Mouse (Mus musculus) megakaryocyte, embryonic 14.5 days (primary cell): Measurements from ENCODE around the gene Fat2. TPM values are rescaled to one million over a fixed set of nuclear protein-coding genes. Genes with fewer than 3 reads are reported as not detected.

Experiments used
- H3K27me3 ChIP-seq: replicated peaks from 2 replicates; pipeline ENCODE3; 2012; ENCODE audit warnings: inconsistent platforms
- H3K36me3 ChIP-seq: replicated peaks from 2 replicates; pipeline ENCODE3; 2012; ENCODE audit warnings: low read length, inconsistent platforms, mixed read lengths
- H3K4me1 ChIP-seq: 2 replicates; pipeline ENCODE4 v1.6.1; 2012; ENCODE audit warnings: inconsistent platforms
- H3K4me3 ChIP-seq: replicated peaks from 2 replicates; pipeline ENCODE3; 2012; ENCODE audit warnings: moderate library complexity, mild to moderate bottlenecking, inconsistent platforms
- H3K9me3 ChIP-seq: 2 replicates; pipeline ENCODE4 v1.6.1; 2012; ENCODE audit warnings: inconsistent platforms
- FLI1 ChIP-seq: IDR thresholded peaks from 2 replicates; pipeline ENCODE4 v1.6.1; 2012; ENCODE audit warnings: low read length, inconsistent platforms, mixed read lengths
- GATA1 ChIP-seq: IDR thresholded peaks from 3 replicates; pipeline ENCODE4 v1.6.1; 2012; ENCODE audit warnings: mixed read lengths, low read length, inconsistent platforms, borderline replicate concordance
- polyA plus RNA-seq: library from polyadenylated mRNA; stranded (reverse); fragments of >175 nt; gene quantifications from 2 replicates; pipeline ENCODE4 v1.2.3, GENCODE M21; 2012; ENCODE audit warnings: low replicate concordance; ENCODE audit not compliant: insufficient read depth

The Fat2 gene
- polyA plus RNA-seq, 1 experiment = not detected

DNA sequence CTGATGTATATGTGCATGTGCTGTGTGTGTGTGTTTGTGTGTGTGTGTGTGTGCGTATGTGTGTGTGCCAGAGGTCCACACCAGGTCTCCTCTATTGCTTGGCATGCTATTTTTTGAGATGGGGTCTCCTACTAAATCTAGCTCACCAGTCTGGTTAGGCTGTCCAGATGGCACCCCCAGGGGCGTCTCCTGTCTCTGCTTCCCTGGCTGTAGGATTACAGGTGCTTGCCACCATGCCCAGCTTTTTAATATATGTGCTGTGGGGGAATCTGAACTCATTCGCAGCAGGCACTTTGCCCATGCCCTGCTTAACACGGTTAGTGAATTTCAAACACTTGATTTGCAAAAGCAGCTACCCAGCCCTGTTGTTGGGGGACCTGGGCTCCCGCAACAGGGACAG lies 29.5 kb upstream of the Fat2 start:
- H3K9me3 ChIP-seq = no peaks in the 10 kb centered on the region
- no peak overlapping the region for H3K4me3 ChIP-seq
- no peaks in the 10 kb centered on the region for H3K36me3 ChIP-seq
- no peaks in the 10 kb centered on the region for H3K4me1 ChIP-seq
- TF ChIP-seq FLI1 (no peak), GATA1 (no peak)
- H3K27me3 ChIP-seq = peaks cover 65% of the 10 kb centered on the region

DNA sequence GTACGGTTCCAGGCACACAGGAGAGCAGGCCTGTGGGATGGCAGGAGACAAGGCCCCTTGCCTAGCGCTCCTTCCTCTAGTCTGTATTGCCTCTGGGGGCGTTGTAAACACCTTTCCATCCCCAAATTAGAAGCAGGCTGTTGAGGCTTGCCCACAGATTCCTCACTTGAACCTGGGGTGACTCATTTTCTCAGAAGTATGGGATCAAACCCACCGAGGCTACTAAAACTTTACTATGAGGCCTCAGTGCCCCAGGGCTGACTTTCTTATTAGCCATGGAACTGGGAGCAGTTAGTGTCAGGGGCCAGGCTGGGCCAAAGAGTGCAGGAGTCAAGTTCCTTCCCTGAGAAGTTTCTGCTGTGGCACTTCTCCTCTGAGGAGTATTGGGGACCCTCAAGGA lies 28.9 kb upstream of the Fat2 start:
- no peak overlapping the region for H3K4me3 ChIP-seq
- H3K4me1 ChIP-seq = no peaks in the 10 kb centered on the region
- no peaks in the 10 kb centered on the region for H3K36me3 ChIP-seq
- no peaks in the 10 kb centered on the region for H3K9me3 ChIP-seq
- TF ChIP-seq GATA1 = no peak
- TF ChIP-seq FLI1 = no peak
- H3K27me3 ChIP-seq = peaks cover 65% of the 10 kb centered on the region

GRCm38 (mm10) chr11:55364662-55365061 lies 28.3 kb upstream of the Fat2 start:
- Histone ChIP-seq H3K9me3 (no peaks in the 10 kb centered on the region; the same call in 1 of the 2 replicates), H3K36me3 (no peaks in the 10 kb centered on the region), H3K4me1 (no peaks in the 10 kb centered on the region), H3K27me3 (peaks cover 64% of the 10 kb centered on the region), H3K4me3 (no peak overlapping the region)
- TF ChIP-seq GATA1 = no peak
- TF ChIP-seq FLI1 = no peak

GRCm38 (mm10) chr11:55358094-55358783 lies 21.9 kb upstream of the Fat2 start:
- no peak for TF ChIP-seq FLI1
- TF ChIP-seq GATA1 = no peak
- Histone ChIP-seq H3K27me3 (peaks cover 37% of the 10 kb centered on the region), H3K36me3 (no peaks in the 10 kb centered on the region), H3K4me3 (no peak overlapping the region), H3K4me1 (no peaks in the 10 kb centered on the region), H3K9me3 (no peaks in the 10 kb centered on the region; the same call in 1 of the 2 replicates)

DNA sequence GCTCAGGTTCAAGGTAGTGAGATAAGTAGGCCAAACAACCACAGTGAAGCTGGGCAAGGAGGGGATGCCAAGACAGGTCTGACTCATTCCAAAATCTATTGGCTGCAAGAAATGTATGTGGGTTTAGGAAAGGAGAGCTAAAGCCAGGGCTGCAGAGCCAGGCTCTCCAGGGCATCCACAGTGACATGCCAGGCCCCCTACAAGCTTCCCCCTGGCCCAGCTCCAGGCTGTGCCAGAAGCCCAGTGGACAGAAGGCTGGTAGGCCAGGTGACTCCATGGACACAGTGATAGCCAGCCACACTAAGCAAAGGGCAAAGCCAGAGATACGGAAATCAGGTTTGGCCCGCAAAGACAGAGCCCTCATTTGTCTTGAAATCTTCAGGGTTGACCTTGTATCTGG lies 20.5 kb upstream of the Fat2 start:
- H3K9me3 ChIP-seq = no peaks in the 10 kb centered on the region; the same call in 1 of the 2 replicates
- H3K4me3 ChIP-seq = no peak overlapping the region
- no peaks in the 10 kb centered on the region for H3K36me3 ChIP-seq
- TF ChIP-seq FLI1 (no peak), GATA1 (no peak)
- H3K27me3 ChIP-seq = peaks cover 39% of the 10 kb centered on the region
- no peaks in the 10 kb centered on the region for H3K4me1 ChIP-seq

DNA sequence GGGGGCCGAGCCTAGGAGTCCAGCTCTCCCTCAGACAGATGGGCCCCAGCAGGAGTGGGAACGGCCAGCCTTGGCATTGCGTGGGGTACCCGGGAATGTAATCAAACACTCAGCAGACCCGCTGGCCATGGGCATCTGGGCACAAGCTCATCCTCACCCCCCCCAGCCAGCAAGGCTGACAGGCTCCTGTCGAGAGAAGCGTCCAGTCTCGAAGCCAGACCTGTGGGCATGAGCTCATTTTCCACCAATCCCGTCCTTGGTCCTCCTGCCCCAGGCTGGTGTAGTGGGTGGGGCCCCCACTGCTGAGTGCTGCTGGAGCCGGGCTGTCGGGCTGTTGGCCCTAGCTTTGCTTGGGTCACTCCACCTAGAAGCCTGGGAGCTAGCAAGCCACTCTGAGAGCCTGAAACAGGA lies 5.6 kb upstream of the Fat2 start:
- Histone ChIP-seq H3K9me3 (peaks cover 8% of the 10 kb centered on the region), H3K4me3 (no peak overlapping the region), H3K27me3 (peaks cover 48% of the 10 kb centered on the region), H3K4me1 (no peaks in the 10 kb centered on the region), H3K36me3 (no peaks in the 10 kb centered on the region)
- TF ChIP-seq GATA1 = no peak
- no peak for TF ChIP-seq FLI1

GRCm38 (mm10) chr11:55340789-55341188 lies 4.4 kb upstream of the Fat2 start:
- H3K36me3 ChIP-seq = no peaks in the 10 kb centered on the region
- H3K4me3 ChIP-seq = no peak overlapping the region
- TF ChIP-seq FLI1 = no peak
- no peak for TF ChIP-seq GATA1
- peaks cover 50% of the 10 kb centered on the region for H3K27me3 ChIP-seq
- H3K4me1 ChIP-seq = no peaks in the 10 kb centered on the region
- H3K9me3 ChIP-seq = peaks cover 8% of the 10 kb centered on the region

- peaks cover 8% of the 10 kb centered on the region for H3K9me3 ChIP-seq
- no peak for TF ChIP-seq GATA1
- TF ChIP-seq FLI1 = no peak
- H3K36me3 ChIP-seq = no peaks in the 10 kb centered on the region
- H3K4me3 ChIP-seq = no peak overlapping the region
- no peaks in the 10 kb centered on the region for H3K4me1 ChIP-seq
- peaks cover 60% of the 10 kb centered on the region for H3K27me3 ChIP-seq
These were observed 837 bp upstream of the Fat2 start for GRCm38 (mm10) chr11:55337032-55337769.

DNA sequence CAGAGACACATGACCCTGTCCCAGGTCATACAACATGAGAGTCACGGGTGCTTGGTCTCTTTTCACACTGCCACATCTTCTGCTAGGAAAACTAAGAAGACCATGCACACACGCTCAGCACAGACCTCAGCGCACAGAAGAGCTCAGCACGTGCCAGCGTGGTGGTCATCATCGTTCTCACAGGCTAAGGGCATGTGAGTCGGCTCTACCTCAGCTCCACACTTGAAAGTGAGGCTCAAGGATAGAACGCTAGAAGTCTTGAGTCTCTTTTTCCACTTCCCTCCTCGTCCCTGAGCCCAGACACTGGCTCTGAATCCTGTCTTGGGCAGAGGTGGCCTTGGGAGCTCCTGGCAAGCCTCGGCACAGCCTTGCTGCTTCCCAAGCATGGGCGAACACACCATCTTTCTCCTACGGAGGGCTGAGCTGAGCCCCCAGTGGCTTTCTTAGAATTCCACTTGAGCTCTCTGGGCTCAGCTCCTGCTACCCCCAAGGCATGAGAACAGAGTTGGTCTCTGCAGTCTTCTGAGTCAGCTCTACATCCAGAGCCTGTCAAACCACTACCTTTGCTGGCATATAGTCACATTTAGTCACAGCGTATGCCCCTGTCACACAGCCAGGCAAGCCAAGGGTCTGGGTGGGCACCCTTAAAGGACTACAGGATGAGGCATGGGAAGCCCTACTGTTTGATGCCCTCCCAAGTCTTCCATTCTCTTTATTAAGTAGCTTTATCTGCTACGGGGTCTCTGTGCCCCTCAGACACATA lies 869 bp downstream of the Fat2 start:
- Histone ChIP-seq H3K4me3 (no peak overlapping the region), H3K36me3 (no peaks in the 10 kb centered on the region), H3K4me1 (no peaks in the 10 kb centered on the region), H3K27me3 (peaks cover 57% of the 10 kb centered on the region), H3K9me3 (peaks cover 8% of the 10 kb centered on the region)
- TF ChIP-seq GATA1 (no peak), FLI1 (no peak)
